Mouse (Mus musculus): ENCODE measurements around the gene Spcs1.

Spcs1 gene

DNA sequence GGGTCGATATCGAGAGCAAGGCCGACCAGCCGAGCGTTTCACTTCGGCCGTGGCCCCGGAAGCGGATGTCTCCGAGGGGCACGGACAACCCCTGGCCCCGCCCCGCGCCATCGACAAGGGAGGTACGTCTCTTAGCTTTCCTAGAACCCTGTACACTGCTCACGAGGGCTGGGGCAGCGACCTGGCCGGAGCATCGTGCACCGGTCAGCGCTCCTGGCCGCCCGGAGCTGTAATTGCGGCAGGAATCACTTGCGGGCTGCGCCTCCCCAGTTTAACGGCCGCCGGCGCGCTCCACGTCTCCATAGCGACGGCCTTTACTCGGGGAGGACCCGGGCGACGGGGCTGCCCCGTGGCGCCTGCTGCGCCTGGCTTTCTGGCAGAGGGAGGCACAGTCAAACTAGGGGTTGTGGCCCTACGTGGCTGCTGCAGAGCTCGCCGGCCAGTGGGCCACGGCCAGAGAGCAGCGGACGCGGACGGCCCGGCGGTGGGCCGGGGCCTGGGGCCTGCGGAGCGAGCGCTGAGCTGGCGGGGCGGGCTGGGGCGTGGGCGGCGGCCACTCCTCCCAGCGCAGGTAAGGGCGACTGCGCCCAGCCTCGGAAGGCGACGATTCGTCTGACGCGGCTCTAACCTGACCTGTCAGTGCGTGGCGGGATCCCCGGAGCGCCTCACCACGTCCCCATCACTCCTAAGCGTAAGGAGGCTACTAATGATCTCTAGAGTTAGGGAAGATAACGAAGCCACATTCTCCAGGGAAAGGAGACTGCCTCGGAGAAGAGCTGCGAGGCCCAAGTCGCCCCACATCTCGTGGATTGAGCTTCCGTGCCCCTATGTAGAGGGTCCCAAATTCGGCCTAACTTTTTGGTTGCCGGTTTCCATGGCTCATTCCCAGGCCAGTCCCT, at the start of gene Spcs1, which contains the start of gene Glt8d1:
Gene Spcs1, minus strand, starts transcription at position 366 of the 899 bp plus-strand sequence.
Gene Glt8d1, plus strand, starts transcription at position 94 of the 899 bp plus-strand sequence.
- DNase-seq (ENCODE audit: low spot score) = peak; percentile 86

DNA sequence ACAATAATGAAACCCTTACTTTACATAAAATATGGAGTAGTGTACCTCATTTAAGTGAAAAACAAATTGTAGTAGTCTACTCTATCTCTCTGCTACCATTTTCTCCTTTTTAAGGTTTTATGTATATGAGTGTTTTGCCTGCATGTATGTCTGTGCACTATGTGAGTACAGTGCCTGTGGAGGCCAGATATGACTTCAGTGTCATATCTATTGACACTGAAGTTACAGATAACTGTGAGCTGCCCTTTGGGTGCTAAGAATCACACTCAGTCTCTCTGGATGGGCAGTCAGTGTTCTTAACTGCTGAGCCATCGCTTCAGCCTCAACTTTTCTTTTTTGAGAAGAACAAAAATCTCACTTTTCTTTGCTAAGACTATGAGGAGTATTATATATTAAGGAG, 44.3 kb upstream of the Spcs1 start:
- DNase-seq (ENCODE audit: low spot score) = no peak

DNA sequence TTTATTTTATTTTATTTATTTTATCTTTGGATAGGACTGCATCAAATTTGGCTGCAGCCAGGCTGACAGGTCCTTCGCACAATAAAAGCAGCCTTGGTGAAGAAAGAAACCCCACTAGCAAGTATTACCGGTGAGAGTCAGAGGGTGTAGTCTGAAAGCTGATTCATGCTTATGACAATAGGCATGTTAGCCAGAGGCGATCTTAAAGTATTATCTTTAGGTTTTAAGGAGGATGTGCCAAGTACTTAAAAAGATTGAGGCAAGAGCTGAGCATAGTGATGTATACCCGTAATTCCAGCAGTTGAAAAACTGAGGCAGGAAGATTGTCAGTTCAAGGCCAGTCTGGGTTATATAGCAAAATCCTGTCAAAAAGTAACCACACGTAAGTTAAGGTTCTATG, 43.8 kb upstream of the Spcs1 start:
- DNase-seq (ENCODE audit: low spot score) = no peak

DNA sequence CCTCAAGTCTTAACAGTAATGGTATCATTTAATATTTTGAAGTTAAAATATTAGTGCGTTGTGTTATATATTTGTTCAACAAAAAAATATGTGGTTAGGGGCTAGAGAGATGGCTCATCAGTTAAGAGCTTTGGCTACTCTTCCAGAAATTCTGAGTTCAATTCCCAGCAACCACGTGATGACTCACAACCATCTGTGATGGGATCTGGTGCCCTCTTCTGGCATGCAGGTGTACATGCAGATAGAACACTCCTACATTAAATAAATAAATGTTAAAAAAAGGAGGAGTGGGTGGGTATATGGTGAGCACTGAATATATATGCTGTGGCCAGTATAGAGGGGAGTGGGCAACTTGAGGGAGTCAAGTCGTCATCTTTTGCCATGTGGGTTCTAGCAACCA, 24.3 kb upstream of the Spcs1 start:
- DNase-seq (ENCODE audit: low spot score) = peak; percentile 41

DNA sequence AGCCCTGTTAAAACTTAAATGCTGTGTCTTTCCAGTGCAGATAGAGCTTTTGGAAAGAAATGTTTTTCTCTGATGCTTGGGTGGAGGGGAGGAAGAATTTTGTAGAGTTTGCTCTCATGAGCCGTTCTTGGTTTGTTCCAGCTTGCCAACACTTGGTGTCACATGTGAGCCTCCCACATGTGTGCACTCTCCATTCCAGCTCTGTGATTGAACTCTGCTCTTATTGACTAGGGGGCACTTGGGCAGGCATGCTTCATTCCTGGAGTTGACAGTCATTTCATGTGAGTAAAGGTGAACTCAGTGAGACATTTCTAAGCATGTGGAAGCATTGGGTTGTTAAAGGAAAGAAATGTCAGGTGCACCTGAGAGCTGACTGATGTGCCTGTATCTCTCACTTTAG, 21.1 kb upstream of the Spcs1 start:
- DNase-seq (ENCODE audit: low spot score) = no peak

DNA sequence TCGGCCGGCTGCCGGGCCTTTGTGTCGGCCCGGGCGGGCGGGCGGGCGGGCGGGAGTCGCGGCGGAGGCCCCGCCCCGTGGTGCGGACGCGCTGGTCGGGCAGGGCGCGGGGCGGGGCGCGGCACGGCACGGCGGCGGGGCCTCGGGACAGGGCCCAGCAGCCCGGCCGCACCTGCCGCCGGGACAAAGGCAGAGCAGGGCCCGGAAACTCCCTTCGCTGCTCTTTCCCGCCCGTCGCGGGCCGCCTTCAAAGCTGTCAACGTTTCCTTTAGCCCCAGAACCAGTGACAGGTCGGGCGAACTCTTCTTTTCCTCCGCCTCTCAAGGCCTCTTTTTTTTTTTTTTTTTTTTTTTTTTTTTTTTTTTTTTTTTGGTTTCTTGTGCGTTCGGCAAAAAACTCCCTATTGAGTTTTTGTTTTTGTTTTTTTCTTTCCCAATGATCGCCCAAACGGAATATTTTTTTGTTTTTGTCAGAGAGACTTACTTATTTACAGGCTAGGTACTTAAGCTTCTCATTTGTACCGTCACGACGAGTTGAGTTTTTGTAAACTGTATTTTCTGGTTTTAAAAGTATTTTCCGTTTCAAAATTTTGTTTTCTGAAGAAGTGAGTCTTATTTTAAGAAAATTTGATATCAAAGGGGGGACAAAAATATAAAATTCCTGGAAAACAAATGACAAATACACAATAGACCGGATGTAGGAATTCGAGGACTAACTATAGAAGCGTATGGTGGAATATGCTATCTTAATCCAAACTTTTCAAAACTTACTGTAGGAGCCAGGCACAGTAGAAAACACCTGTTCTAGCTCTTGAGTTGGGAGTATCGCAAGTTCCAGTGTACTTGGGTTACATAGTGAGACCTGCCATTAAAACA, 18.1 kb upstream of the Spcs1 start:
- DNase-seq (ENCODE audit: low spot score) = peak; percentile 84

DNA sequence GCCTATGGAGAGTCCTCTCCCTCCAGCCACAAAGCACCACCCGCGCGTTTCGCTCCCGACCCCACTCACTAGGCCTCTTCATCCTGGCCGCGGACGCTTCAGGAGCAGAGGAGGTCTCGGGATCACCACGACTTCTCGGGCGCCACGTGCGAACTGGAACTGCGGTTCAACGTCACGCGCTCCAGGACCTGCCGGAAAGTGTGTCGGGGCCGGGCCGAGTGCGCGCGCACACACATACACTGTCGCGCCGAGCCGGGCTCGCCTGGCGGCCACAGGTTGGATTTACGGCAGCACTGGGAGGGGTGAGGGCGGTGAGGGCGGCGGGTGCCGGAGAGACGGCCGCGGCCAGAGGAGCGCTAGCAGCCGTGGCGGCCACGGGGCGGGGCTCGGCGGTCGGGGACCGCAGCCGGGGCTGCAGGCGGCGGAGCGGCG, 17.4 kb upstream of the Spcs1 start, which contains the start of the genes Pbrm1 and Gnl3:
Gene Pbrm1, plus strand, starts transcription at position 279 of the 432 bp plus-strand sequence.
Gene Gnl3, minus strand, starts transcription at position 293 of the 432 bp plus-strand sequence.
- peak; percentile 99 for DNase-seq (ENCODE audit: low spot score)

DNA sequence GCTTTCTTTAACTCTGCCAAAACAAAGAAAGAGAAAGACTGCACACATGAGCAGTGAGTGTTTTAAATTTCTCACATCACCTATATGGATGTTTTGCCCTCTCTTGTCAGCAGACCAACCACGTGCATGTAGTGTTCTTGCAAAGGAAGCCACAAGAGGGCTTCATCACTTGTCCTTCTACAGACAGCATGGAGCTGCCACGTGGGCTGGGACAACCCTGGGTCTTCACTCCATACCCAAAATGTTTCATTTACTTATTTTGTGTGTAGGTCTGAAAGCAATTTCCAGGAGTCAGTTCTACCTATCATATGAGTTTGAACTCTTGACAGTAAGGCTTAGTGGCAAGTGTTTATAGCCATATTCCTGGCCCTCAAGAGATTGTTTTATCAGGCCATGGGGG, 16.4 kb upstream of the Spcs1 start:
- peak; percentile 59 for DNase-seq (ENCODE audit: low spot score)

DNA sequence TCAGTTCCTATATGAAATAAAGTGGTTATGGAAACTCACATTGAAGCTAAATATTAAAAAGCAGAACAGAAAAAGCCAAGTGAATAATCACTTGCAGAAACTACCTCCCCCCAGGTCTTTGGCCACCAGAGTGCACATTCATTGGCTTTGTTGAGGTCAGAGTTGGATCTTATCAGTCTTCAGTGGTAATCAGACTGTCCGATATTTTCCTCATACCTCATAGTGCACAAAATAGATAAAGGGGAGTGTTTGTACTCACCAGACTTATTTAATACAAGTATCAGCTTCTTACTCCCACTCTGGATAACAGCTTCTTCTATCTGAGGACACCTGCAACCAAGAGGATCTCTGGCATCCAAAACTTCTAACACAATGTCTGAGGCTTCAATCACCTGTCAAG, 14.6 kb upstream of the Spcs1 start:
- no peak for DNase-seq (ENCODE audit: low spot score)

DNA sequence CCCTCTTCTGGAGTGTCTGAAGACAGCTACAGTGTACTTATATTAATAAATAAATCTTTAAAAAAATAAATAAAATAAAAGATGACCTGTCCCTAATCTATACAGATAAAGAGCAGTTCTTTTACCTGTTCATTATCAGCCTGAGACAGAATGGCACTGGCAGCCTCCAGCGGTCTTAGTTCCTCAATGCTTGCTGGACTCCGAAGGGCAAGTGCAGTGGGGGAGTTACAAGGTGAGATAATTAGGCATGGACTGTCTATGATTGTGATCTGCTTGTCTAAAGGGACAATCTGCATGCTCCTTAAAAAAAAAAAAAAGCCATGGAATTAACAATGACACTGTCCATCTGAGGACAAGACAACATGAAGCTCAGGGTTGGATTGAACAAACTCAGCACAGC, 12.5 kb upstream of the Spcs1 start:
- DNase-seq (ENCODE audit: low spot score) = no peak

DNA sequence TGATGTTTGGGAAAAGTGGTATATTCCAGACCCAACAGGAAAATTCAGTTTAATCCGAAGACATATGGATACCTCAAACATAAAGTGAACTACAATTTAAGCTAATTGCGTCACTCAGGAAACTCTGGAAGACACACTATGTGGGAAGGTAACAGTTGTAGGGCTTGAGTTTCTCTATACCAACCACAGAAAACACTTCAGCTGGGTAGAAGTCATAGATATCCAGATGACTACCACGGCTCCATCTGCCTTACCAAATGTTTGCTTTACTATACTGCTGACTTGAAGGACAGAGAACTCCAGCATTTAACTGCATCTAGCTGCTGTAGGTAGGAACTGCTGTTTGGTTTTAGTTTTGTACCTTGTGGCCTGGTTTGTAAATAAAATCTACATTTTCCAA, 10.1 kb upstream of the Spcs1 start:
- DNase-seq (ENCODE audit: low spot score) = no peak

DNA sequence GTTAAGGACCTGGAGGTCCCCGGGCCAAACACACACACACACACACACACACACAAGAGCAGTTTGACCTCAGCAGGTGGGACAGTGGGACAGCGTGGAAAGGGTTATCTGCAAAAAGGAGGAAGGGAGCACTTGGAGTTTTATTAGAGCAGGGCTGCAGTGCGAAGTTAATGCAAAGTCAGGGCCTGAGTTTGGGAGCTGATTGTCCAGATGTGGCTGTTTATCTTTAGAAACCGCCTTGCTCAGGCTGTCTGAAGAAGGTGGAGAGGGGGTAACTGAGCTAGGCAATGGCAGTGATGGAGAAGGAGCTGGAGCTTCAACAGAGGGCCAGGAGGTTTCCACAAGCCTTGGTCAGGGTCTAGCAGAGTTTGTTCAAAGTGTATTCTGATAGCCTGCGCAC, 5.3 kb upstream of the Spcs1 start:
- no peak for DNase-seq (ENCODE audit: low spot score)

DNA sequence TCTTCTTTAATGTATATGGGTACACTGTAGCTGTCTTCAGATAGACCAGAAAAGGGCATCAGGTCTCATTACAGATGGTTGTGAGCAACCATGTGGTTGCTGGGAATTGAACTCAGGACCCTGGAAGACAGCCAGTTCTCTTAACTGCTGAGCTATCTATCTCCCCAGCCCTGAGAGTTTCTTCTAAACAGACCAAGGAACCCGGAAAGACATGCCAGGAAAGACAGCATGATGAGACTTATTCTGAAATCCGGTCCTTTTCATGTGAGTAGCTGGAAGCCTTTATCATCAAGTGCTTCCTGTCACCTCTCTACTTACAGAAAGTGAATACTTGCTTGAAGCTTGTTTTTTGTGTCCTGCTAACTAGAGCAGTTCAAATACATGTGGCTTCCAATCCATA, 3.1 kb upstream of the Spcs1 start:
- DNase-seq (ENCODE audit: low spot score) = no peak

DNA sequence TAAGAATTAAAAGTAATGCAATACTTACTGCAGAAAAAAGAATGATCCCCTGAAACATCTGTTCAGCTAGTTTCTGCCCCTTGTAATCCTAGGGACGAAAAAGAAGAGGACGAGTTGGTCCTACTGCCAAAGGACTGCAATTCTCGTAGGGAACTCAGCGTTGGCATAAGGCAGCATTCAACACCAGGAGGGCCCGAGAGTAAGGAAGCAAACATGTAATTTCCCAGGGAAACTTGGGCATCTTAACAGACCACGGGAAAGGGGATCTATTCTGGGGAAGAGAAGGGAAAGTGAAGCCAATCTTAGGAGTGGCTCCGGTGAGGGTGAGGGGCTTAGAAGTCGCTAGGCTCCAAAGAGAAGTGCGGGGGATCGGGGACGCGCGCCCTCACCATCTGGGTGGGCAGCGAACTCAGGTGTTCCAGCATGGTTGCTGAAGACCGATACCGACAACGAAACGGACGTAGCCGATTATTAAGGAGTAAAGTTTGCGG, 611 bp downstream of the Spcs1 start:
- no peak for DNase-seq (ENCODE audit: low spot score)

DNA sequence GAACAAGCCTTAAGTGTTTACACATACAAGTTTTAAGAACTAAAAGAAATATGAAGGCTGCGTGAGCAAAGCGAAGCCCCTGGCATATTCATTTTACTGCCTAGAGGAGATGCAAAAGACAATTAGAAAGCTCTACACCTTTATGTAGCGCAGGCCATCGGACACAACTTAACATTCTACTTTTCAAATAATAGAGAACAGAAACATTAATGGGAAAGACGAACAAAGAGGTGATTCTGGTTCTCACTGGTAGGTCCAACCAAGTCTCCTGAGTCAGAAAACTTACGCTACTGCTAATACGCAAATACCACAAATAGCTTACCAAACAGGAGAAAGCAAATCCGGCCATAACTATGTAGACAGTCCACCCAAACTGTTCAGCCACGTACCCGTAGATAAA, 1.1 kb downstream of the Spcs1 start:
- DNase-seq (ENCODE audit: low spot score) = no peak

DNA sequence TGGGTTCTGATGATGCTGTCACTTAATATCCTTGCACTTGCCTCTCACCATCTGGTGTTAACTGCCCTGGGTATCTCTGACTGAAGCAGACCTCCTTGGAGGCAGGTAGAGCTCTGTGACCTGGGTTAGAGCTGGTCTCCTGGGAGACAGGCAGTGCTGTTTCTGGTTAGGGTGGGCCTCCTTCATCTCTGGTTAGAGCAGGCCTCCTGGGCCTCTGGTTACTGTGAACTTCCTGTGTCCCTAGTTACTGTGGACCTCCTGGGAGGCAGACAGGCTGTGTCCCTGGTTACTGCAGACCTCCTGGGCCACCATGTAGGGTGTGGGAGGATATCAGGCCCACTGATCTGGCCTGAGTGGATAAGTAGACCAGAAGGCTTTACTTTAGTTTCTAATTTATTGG, 5.1 kb downstream of the Spcs1 start:
- no peak for DNase-seq (ENCODE audit: low spot score)

DNA sequence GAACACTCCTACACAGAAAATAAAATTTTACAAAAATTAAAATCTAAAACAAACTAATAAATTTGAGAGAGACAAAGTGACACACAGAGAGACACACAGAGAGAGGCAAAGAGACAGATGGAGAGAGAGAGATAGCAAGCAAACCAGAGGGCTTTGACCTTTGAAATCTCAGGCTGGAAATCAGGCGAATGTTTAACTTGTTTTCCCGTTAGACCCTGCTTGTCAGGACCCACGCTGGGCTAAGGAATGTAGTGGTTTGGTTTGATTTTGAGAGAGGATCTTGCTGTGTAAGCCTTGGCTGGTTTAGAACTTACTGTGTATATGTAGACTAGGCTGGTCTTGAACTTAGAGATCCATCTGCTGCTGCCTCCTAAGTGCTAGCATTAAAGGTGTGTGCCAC, 25.2 kb downstream of the Spcs1 start:
- no peak for DNase-seq (ENCODE audit: low spot score)

DNA sequence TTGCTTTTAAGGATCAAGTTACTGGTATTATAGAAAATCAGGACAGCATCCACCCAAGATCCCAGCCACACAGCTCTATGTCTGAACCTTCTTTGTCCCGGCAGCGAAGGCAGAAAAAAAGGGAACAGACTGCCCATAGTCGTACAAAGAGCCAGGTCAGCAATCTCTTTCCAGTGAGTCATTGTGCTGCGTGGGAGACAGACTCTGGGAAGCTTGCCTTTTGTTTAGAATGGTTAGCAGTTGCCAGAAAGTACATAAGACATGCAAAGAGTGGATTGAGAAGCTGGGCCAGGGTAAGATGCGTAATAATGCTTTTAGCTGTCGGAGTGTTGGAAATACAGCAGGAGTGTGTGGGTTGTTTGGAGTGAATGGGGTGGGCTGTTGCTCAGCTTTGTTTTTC, 27.3 kb downstream of the Spcs1 start:
- no peak for DNase-seq (ENCODE audit: low spot score)

DNA sequence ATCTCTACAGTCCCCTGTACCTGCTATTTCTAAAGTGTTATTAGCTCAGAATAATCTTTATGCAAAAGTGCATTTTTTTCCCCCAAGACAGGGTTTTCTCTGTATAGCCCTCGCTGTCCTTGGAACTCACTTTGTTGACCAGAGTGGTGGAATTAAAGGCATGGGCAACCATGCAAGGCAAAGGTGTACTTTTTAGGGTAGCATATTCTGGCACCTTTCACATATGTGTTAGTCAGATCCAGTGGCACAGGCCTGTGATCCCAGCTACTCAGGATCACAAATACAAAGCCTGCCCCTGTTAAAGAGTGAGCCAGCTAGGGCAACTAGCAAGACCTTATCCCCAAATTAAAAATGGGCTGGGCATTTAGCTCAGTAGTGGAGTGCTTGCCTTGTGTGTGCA, 41.1 kb downstream of the Spcs1 start:
- no peak for DNase-seq (ENCODE audit: low spot score)

DNA sequence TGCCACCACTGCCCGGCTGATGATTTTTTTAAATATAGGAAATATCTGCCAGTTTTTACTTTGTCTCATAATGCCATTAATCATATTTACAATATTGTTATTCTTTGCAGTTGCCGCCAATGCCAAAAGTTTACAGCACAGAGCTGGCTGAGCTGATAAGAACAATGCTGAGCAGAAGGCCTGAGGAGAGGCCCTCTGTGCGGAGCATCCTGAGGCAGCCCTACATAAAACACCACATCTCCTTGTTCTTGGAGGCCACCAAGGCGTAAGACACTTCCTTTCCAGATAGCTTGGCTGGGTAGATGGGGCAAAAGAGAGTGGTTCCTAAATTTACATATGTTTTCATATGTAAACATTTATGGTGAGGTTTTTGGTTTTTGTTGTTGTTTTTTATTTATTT, 42.4 kb downstream of the Spcs1 start:
- no peak for DNase-seq (ENCODE audit: low spot score)

DNA sequence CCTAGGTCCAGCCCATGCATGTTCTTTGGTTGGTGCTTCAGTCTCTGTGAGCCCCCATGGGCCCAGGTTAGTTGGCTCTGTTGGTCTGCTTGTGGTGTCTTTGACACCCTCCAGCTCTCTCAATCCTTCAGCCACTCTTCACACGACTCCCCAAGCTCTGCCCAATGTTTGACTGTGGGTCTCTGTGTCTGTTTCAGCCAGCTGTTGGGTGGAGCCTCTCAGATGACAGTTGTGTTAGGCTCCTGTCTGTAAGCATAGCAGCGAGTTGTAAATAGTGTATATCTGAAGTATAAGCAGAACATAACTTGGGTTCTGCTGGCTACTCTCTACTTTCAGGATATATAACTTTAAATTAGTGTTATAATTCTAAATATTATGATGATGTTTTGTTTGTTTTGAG, 43.0 kb downstream of the Spcs1 start:
- DNase-seq (ENCODE audit: low spot score) = no peak

DNA sequence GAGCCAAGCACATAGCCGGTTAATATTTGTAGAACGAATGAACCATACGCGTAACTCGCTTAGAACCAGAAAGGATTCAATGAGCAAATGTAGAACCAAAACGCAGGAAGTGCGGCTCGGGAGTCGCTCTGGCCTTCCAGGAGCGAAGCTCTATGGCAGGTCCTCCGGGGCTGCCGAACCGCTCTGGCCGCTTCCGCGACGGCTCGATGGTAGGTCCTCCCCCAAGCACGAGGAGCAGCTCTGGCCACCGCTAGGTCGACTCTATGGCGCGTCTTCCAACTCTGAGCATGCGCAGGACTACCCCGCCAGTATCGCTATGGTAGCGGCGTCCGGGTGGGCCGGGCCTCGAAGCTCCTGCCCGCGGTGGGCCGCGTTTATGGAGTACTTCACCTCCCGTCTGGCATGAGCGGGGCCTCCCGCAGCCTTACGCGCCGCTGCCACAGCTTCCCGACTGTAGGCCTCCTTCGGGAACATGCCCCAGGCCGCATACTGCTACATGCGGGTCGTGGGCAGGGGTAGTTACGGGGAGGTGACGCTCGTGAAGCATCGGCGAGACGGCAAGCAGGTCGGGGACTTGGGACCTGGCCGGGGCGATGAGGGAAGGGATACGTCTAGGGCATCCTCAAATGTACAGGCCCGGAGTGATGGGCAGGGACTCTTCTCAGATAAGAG, 50.2 kb downstream of the Spcs1 start, which contains the start of gene Nek4:
Gene Nek4, plus strand, starts transcription at position 224 of the 672 bp plus-strand sequence.
- DNase-seq (ENCODE audit: low spot score) = peak; percentile 99
